Mouse (Mus musculus) liver, embryonic 15.5 days (tissue): ENCODE data around the gene Slc6a6. TPM values are rescaled to one million over a fixed set of nuclear protein-coding genes. Genes with fewer than 3 reads are reported as not detected.

Source experiments
- ATAC-seq: fragments of 200-750 bp; cut with Nextera tagmentation; 2 replicates; pipeline ENCODE4 v1.8.0; 2017; ENCODE audit warnings: moderate number of reproducible peaks, mild to moderate bottlenecking, moderate library complexity; ENCODE audit not compliant: insufficient read depth
- H3K27ac ChIP-seq: fragments of 300-500 bp; sonication (generic); replicated peaks from 2 replicates; pipeline ENCODE4 v1.5.1; 2015; ENCODE audit warnings: mild to moderate bottlenecking, inconsistent platforms
- H3K27me3 ChIP-seq: fragments of 300-500 bp; sonication (generic); 2 replicates; pipeline ENCODE4 v1.6.1; 2015; ENCODE audit warnings: mild to moderate bottlenecking, inconsistent platforms
- H3K36me3 ChIP-seq: fragments of 300-500 bp; sonication (generic); replicated peaks from 2 replicates; pipeline ENCODE4 v1.6.1; 2015; ENCODE audit warnings: moderate library complexity, mild to moderate bottlenecking, inconsistent platforms
- H3K4me1 ChIP-seq: fragments of 300-500 bp; sonication (generic); replicated peaks from 2 replicates; pipeline ENCODE4 v1.6.1; 2015; ENCODE audit warnings: inconsistent platforms
- H3K4me2 ChIP-seq: fragments of 300-500 bp; sonication (generic); 2 replicates; pipeline ENCODE4 v1.6.1; 2015; ENCODE audit warnings: moderate library complexity, mild to moderate bottlenecking, inconsistent platforms
- H3K4me3 ChIP-seq: fragments of 300-500 bp; sonication (generic); replicated peaks from 2 replicates; pipeline ENCODE4 v1.5.1; 2015; ENCODE audit warnings: mild to moderate bottlenecking, inconsistent platforms
- H3K9ac ChIP-seq: fragments of 300-500 bp; sonication (generic); 2 replicates; pipeline ENCODE4 v1.6.1; 2015; ENCODE audit warnings: moderate library complexity, mild to moderate bottlenecking, inconsistent platforms
- H3K9me3 ChIP-seq: fragments of 300-500 bp; sonication (generic); replicated peaks from 2 replicates; pipeline ENCODE4 v1.6.1; 2016; ENCODE audit warnings: inconsistent platforms
- WGBS: fragments of 180-500 bp; shearing (Covaris S2); methylation state at CpG from one replicate; pipeline ENCODE4 v1.1.7; 2015; ENCODE audit warnings: mixed read lengths; ENCODE audit not compliant: insufficient replicate concordance; 5-methylcytosine and 5-hydroxymethylcytosine counted together
- polyA plus RNA-seq: library from polyadenylated mRNA; unstranded; fragments of >200 nt; fragmentation: Nextera tagmentation; extraction: Ambion mirVana; gene quantifications from 2 replicates; pipeline ENCODE4 v1.2.1, GENCODE M21; 2015

The Slc6a6 gene
- polyA plus RNA-seq, 1 experiment from 2014 or later = 20.1 TPM

- H3K9ac ChIP-seq = no peak overlapping the region
These were observed 13.6 kb upstream of the Slc6a6 start for GRCm38 (mm10) chr6:91670224-91670623.

GRCm38 (mm10) chr6:91674757-91675350 is 9.0 kb upstream of the Slc6a6 start:
- Histone ChIP-seq H3K4me1 (peaks cover 19% of the 10 kb centered on the region), H3K9me3 (no peaks in the 10 kb centered on the region), H3K36me3 (no peaks in the 10 kb centered on the region), H3K4me2 (no peak overlapping the region), H3K9ac (no peak overlapping the region), H3K4me3 (no peak overlapping the region), H3K27ac (no peak overlapping the region), H3K27me3 (no peaks in the 10 kb centered on the region)
- WGBS = 38% methylated on average over 5 of the region's 5 CpGs
- no peak for ATAC-seq

More at GRCm38 (mm10) chr6:91670224-91670623, 13.6 kb upstream of the Slc6a6 start:
- ATAC-seq = no peak
- Histone ChIP-seq H3K4me1 (no peaks in the 10 kb centered on the region), H3K4me3 (no peak overlapping the region), H3K4me2 (no peak overlapping the region), H3K27me3 (no peaks in the 10 kb centered on the region; the same call in 1 of the 2 replicates), H3K27ac (no peak overlapping the region), H3K9me3 (no peaks in the 10 kb centered on the region), H3K36me3 (no peaks in the 10 kb centered on the region)
- WGBS = 68% methylated on average over 6 of the region's 6 CpGs

GRCm38 (mm10) chr6:91678506-91679094 is 5.3 kb upstream of the Slc6a6 start:
- 18% methylated on average over 12 of the region's 12 CpGs for WGBS
- ATAC-seq = peak; percentile 51
- no peaks in the 10 kb centered on the region for H3K36me3 ChIP-seq
- H3K4me1 ChIP-seq = peaks cover 36% of the 10 kb centered on the region
- peak overlapping the region; percentile 44 for H3K4me3 ChIP-seq
- peak overlapping the region; percentile 74 for H3K27ac ChIP-seq
- no peaks in the 10 kb centered on the region for H3K27me3 ChIP-seq
- H3K9ac ChIP-seq = peak overlapping the region; percentile 22; the same call in 1 of the 2 replicates
- H3K4me2 ChIP-seq = peak overlapping the region; percentile 70
- no peaks in the 10 kb centered on the region for H3K9me3 ChIP-seq

- Histone ChIP-seq H3K9me3 (no peaks in the 10 kb centered on the region), H3K4me2 (peak overlapping the region; percentile 70), H3K9ac (peak overlapping the region; percentile 22; the same call in 1 of the 2 replicates), H3K4me3 (peak overlapping the region; percentile 44), H3K36me3 (no peaks in the 10 kb centered on the region), H3K27me3 (no peaks in the 10 kb centered on the region), H3K4me1 (peaks cover 40% of the 10 kb centered on the region), H3K27ac (peak overlapping the region; percentile 74)
- WGBS = 22% methylated on average over 10 of the region's 10 CpGs
- 0 out of 2 replicates have a peak, but pooled peaks have one; percentile 9 for ATAC-seq
These were observed 4.7 kb upstream of the Slc6a6 start for GRCm38 (mm10) chr6:91679095-91679577.

- Histone ChIP-seq H3K27me3 (no peaks in the 10 kb centered on the region), H3K4me3 (no peak overlapping the region), H3K9me3 (no peaks in the 10 kb centered on the region), H3K4me2 (0 out of 2 replicates have a peak overlapping the region, but pooled peaks have one; percentile 70), H3K36me3 (no peaks in the 10 kb centered on the region), H3K4me1 (peaks cover 46% of the 10 kb centered on the region), H3K27ac (no peak overlapping the region), H3K9ac (no peak overlapping the region)
- ATAC-seq = no peak
- 65% methylated on average over 6 of the region's 6 CpGs for WGBS
These were observed 4.1 kb upstream of the Slc6a6 start for GRCm38 (mm10) chr6:91679716-91680115.

- Histone ChIP-seq H3K27me3 (no peaks in the 10 kb centered on the region), H3K4me3 (no peak overlapping the region), H3K36me3 (no peaks in the 10 kb centered on the region), H3K9ac (no peak overlapping the region), H3K27ac (no peak overlapping the region), H3K4me1 (peaks cover 67% of the 10 kb centered on the region), H3K9me3 (no peaks in the 10 kb centered on the region), H3K4me2 (no peak overlapping the region)
- 68% methylated on average over 4 of the region's 4 CpGs for WGBS
- ATAC-seq = no peak
These were observed 2.0 kb upstream of the Slc6a6 start for GRCm38 (mm10) chr6:91681841-91682240.

- Histone ChIP-seq H3K36me3 (no peaks in the 10 kb centered on the region), H3K4me3 (peak overlapping the region; percentile 83), H3K27me3 (no peaks in the 10 kb centered on the region), H3K9ac (0 out of 2 replicates have a peak overlapping the region, but pooled peaks have one; percentile 40), H3K27ac (peak overlapping the region; percentile 90), H3K9me3 (no peaks in the 10 kb centered on the region), H3K4me2 (peak overlapping the region; percentile 99), H3K4me1 (peaks cover 74% of the 10 kb centered on the region)
- 24% methylated on average over 3 of the region's 3 CpGs for WGBS
- ATAC-seq = no peak; the same call in 1 of the 2 replicates
These were observed 732 bp upstream of the Slc6a6 start for GRCm38 (mm10) chr6:91683121-91683520.

- Histone ChIP-seq H3K27me3 (no peaks in the 10 kb centered on the region), H3K4me3 (peak overlapping the region; percentile 83), H3K9me3 (no peaks in the 10 kb centered on the region), H3K4me1 (peaks cover 67% of the 10 kb centered on the region), H3K36me3 (no peaks in the 10 kb centered on the region), H3K4me2 (peak overlapping the region; percentile 99), H3K9ac (peak overlapping the region; percentile 92), H3K27ac (peak overlapping the region; percentile 90)
- WGBS = 0% methylated on average over 13 of the region's 13 CpGs
- ATAC-seq = peak; percentile 33
These were observed 599 bp downstream of the Slc6a6 start for GRCm38 (mm10) chr6:91684474-91684829.

GRCm38 (mm10) chr6:91684831-91685532 is 1.1 kb downstream of the Slc6a6 start:
- no peak; the same call in 1 of the 2 replicates for ATAC-seq
- peak overlapping the region; percentile 99 for H3K4me2 ChIP-seq
- peak overlapping the region; percentile 90 for H3K27ac ChIP-seq
- WGBS = 7% methylated on average over 17 of the region's 17 CpGs
- peak overlapping the region; percentile 92 for H3K9ac ChIP-seq
- H3K27me3 ChIP-seq = no peaks in the 10 kb centered on the region
- H3K9me3 ChIP-seq = no peaks in the 10 kb centered on the region
- H3K36me3 ChIP-seq = no peaks in the 10 kb centered on the region
- H3K4me3 ChIP-seq = peak overlapping the region; percentile 83
- H3K4me1 ChIP-seq = peaks cover 66% of the 10 kb centered on the region

GRCm38 (mm10) chr6:91685533-91685883 is 1.7 kb downstream of the Slc6a6 start:
- H3K27ac ChIP-seq = no peak overlapping the region
- peak overlapping the region; percentile 83 for H3K4me3 ChIP-seq
- peaks cover 70% of the 10 kb centered on the region for H3K4me1 ChIP-seq
- peak overlapping the region; percentile 99 for H3K4me2 ChIP-seq
- 28% methylated on average over 2 of the region's 2 CpGs for WGBS
- no peak for ATAC-seq
- H3K9ac ChIP-seq = peak overlapping the region; percentile 92; the same call in 1 of the 2 replicates
- no peaks in the 10 kb centered on the region for H3K36me3 ChIP-seq
- H3K9me3 ChIP-seq = no peaks in the 10 kb centered on the region
- H3K27me3 ChIP-seq = no peaks in the 10 kb centered on the region

- H3K36me3 ChIP-seq = no peaks in the 10 kb centered on the region
- H3K4me3 ChIP-seq = peak overlapping the region; percentile 83
- no peaks in the 10 kb centered on the region for H3K27me3 ChIP-seq
- H3K9me3 ChIP-seq = no peaks in the 10 kb centered on the region
- no peak overlapping the region for H3K9ac ChIP-seq
- H3K4me2 ChIP-seq = peak overlapping the region; percentile 99
- peaks cover 73% of the 10 kb centered on the region for H3K4me1 ChIP-seq
- no peak for ATAC-seq
- H3K27ac ChIP-seq = no peak overlapping the region
- WGBS = 51% methylated on average over 7 of the region's 7 CpGs
These were observed 2.0 kb downstream of the Slc6a6 start for GRCm38 (mm10) chr6:91685896-91686295.
